Mouse (Mus musculus): ENCODE data around the gene Bnip2.

- no peak for TF ChIP-seq CTCF (IDR thresholded peaks at IDR 0.05; ENCODE audit: low read depth)
- TF ChIP-seq EP300 (IDR thresholded peaks at IDR 0.05; ENCODE audit: low read depth): no peak
Observed at GRCm38 (mm10) chr9:70048280-70048679, 59.0 kb downstream of the Bnip2 start.
